Mouse (Mus musculus): Measurements from ENCODE around the gene Alpl.

The Alpl gene

DNA sequence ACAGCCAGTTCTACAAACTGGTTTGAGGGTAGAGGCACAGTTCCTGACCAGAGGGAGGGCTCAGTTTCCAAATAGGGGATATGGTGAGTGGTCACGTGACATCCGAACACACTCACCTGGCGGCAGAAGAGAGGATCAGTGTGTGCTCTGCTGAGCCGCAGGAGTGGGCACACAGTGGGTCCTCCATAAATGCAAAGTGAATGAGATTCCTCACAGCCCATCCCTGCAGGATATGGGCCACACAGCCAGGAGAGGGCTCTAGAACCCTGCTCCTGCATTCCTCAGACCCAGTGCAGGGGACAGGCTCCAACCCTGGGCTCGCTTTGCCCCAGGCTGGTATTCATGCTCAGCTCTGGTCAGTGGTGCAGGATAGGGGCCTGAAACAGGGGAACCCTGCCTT is 62.7 kb downstream of the Alpl start:
- DNase-seq (ENCODE audit: low spot score) = no peak

DNA sequence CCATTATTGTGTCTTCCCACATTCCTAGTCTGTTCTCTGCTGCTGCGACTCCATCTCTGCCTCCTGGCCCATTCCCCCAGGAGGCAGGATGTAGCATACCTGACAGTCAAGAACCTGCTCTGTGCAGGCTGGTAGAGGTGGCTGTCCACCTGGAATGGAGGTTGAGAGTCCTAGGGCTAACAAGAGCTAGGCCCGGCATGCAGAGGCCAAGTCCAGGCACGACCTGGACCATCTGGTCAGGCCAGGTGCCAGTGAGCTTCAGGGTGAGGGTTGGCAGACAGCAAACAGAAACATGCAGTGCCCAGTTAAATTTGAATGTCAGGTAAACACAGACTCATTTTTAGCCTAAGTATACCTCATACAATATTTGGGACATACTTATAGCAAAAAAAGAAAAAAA is 63.2 kb downstream of the Alpl start:
- no peak for DNase-seq (ENCODE audit: low spot score)

DNA sequence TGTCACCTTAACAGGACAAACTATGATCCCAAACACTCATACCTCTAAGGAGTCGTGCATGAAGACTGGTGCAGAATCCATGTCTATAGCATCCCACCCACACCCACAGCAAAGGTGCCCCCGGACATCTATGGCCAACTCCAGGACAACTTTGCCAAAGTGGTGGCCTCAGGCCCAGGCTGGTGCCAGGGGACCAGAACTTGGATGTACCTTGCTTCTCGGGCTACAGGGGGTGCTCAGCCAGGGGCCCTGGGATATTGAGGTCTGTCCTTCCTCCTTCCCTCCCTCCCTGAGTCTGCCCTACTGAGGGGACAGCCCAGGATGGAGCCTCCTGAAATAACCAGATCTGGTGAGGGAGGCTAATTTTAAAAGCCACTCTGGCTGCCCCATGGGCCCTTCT is 63.8 kb downstream of the Alpl start:
- no peak for DNase-seq (ENCODE audit: low spot score)

DNA sequence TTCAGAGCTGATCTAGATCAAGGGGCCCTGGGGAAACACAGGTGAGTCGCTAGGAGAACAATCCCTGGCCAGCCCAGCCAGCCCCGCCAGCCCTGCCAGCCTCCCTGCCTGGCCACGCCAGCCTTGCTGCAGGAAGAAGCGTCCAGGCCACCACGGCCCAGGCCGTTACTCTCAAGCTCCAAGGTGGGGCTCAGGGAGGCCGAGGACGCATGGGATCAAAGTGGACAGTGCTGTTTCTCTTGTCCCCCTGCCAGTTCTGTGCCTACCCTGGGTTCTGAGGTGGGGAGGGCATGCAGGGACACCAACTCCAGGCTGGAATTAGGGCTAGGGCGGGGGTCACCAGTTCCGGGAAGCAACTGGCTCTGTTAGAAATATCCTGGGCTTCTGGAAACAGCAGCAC is 64.3 kb downstream of the Alpl start:
- no peak for DNase-seq (ENCODE audit: low spot score)

DNA sequence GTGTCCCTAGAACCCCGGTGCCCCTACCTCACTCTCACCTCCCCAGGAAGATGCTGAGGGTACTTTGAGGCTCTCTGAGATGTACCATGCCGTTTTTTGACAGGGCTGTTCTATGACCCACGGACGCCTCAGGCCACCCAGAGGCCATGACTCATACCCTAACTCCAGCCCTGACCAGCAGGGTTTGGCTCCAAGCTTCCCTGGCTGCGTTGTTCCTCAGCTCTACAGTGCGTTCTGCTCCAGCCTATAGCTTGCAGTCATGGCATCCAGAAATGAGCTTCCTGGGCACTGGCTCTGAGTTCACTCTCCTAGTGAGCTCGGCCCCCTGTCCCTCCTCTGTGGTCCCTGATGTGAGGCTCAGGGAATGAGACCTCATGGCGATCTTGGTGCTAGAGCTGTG is 65.4 kb downstream of the Alpl start:
- DNase-seq (ENCODE audit: low spot score) = no peak

DNA sequence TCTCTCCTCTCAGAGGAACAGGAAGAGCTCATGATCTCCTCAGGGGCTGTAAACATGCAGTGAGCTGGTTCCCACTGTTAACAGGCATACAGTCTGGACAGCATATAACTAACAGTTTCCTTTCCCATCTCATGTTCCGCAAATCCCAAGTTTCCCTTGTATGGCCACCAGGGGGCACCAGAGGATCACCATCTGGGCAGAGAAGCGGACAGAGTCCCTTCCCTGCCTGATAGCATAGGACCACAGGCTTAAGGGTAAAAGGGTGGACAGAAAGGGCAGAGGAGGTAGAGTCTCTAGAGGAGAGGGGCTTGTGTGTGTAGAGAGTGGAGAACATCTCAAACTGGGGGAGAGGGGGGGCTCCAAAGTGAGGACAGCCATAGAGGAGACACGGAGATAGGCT is 66.0 kb downstream of the Alpl start:
- DNase-seq (ENCODE audit: low spot score) = peak; percentile 96

DNA sequence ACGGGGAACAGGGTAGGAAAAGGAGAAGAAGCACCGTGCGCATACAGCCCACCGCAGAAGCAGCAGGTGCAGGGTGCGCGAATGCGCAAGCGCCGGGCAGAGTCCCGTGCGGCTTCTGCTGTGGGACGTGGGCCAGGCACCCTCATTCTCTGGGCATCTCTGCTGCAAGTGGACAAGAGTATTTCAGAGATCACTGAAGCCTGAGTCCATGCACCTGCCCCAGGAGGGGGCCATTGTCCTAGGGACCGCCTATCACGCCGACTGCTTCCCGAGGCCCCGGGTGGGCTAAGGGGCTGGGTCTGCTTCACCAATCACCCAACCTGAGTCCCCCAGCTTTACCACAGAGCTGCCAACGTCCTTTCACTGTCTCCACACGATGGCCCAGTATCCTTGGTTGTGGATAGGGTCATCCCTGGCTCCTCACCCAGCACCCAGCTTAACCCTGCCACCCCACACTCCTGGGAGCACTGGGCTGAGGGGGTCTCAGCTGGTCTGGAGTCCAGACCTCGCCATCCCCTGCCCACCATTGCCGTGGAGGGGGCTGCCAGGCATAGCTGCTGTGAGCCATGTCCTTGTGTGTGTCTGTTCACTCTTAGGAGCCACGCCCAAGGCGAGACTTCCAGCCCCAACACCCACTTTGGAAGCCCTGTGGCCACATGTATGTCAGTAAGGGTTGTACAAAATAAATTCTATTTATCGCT is 66.9 kb downstream of the Alpl start:
- no peak for DNase-seq (ENCODE audit: low spot score)

DNA sequence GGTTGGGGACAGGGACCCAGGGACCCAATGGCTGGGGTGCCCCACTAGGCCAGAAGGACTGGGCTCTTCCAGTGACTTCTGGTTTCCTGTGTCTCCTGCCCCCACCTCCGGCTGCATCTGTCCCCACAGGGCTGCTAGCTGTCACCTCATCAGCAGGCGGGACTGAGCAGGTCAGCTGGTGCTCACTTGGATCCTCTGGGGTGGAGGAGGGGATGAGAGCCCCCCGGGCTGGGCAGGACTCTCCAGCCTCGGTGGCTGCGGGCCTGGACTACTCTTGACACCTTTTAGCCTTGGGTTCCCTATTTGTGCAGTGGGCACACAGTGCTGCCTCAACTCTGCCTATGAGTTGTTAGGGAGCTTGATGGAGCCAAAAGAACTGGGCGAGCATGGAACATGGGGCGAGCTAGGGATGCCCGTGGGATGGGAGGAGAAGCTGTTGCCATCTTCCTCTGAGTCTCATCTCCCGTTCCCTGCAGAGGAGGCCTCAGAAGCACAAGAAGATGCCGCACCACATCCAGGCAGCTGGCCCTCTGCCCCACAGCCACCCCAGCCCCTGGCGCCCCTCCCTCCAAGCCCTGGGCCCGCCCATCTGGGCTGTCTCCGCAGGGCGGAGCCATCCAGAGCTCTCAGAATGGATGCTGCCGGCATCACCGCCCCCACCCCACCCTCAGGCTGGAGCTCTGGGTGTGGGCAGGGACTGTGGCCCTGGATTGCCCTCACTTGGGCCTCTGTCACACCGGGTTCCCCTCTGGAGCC is 67.6 kb downstream of the Alpl start:
- peak; percentile 69 for DNase-seq (ENCODE audit: low spot score)

DNA sequence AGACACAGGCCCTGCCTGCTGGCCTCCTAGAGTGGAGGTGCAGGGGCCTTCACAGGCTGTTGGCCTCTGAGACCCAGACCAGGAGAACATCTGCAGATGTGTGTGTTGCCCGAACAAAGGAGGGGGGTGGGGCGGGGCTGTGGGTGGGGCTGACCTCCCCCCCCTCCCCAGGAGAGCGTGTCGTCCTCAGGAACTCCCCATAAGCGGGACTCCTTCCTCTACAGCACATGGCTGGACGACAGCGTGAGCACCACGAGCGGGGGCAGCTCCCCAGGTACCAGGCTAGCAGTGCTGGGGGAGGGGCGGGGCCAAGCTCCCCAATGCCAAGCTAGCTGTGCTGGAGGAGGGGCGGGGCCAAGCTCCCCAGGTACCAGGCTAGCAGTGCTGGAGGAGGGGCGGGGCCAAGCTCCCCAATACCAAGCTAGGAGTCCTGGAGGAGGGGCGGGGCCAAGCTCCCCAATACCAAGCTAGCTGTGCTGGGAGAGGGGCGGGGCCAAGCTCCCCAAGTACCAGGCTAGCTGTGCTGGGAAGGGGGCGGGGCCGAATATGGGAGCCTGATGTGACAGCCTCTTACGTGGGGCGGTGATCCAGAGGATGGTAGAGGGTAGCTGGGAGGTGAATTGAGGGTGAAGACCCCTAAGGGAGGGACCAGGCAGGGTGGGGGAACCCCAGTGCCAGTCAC is 68.5 kb downstream of the Alpl start:
- DNase-seq (ENCODE audit: low spot score) = peak; percentile 71

DNA sequence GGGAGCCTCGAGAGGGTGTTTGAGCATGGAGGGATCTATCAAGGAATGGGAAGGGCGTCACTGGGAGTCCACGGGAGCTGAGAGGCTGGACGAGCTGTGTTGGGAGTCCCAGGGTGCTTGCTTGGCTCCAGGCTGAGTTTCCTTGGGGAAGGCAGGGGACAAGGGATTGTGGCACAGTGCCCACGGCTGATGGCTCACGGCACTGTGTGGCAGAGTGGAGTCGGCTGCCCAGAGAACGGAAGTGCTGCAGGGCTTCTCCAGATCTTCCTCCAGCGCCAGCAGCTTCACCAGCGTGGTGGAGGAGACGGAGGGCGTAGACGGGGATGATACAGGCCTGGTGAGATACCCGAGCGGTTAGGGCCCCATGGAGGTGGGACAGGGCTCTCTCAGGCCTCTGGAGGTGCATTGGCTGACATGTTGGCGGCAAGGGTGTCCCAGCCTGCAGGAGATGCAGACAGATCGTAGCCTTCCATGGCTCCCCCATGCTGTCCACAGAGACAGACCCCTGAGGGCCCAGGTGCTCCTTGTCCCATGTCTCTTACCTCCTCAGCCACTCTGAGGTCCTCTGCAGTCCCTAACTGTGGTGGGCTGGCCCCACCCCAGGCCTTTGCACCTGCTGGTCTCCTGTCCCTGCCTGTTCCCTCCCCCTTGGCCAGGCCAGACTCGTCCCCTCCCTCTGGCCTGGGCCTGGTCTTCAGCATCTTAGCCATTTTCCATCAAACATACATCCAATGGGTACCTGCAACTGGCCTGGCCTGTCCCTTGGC is 69.3 kb downstream of the Alpl start:
- DNase-seq (ENCODE audit: low spot score) = no peak

DNA sequence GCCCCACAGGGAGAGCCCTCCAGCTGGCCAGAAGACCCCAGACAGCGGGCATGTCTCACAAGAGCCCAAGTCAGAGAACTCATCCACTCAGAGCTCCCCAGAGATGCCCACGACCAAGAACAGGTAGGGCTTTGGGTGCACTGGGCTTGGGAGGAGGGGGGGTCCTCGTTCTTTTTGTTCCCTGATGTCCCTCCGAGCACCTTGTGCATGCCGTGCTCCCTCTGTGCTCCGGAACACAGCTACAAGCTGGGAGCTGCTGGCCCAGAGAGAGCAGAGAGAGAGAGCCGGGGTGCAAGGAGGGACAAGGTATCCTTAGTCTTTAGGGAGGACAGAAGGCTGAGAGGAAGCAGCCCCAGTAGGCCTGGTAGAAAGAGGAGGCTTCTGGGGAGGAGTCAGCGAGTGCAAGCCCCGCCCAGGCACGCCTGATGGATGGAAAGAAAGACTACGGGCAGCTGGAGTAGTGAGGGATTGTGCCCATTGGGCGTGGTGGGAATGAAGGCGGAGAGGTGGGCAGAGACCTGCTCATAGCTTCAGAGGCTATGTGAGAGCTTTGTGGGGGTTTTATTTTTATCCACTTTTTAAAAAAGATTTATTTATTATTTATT is 70.5 kb downstream of the Alpl start:
- no peak for DNase-seq (ENCODE audit: low spot score)

DNA sequence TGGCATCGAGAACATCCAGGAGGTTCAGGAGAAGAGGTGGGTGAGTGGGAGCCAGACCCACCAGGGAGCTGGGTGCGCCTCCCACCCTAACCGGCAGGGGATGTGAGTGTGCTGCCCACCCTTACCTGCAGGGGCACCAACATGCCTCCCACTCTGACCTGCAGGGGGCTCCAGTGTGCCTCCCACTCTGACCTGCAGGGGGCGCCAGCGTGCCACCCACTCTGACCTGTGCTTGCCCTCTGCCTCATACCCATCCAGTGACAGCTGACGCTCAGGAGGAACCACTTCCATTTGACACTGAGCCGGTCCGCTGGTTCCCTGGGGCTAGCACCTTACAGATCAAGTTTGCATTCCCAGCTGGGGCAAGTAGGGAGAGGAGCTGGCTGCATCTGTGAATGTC is 71.4 kb downstream of the Alpl start:
- DNase-seq (ENCODE audit: low spot score) = no peak

DNA sequence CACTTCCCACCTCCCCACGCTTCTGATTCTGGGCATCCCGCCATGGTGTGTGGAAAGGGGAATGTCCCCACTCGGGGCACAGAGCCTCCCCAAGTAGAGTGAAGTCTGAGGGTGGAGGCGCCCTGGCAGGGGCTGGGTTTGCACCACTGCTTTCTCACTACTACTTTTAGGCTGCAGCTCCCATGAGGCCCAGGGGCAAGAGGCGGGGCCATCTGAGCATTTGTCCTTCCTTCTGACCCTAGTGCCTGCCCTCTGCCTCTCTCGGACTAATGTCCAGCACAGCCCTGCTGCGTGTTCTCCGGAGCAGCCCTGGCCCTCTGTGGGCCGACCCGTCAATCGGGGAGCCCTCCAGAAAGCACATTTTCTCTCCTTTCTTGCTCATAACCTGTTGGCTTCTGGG is 72.0 kb downstream of the Alpl start:
- peak; percentile 49 for DNase-seq (ENCODE audit: low spot score)

DNA sequence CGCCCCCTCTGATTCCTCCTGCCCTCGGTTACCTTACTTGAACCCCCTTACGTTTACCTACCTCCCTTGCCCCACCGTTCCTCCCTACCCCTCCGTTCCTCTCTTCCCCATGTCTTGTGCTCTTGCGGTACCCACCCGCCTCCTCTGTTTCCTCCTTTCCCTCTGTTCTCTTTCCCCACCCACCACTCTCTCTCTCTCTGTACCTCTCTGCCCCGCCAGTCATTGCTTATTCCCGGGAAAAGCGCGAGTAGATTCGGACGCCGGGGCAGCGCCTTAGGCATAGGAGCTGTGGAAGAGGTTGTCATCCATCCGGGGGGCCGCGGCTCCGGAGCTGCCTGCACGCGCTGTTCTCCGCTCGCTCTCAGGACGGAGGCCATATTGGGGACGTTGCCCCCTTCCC is 72.7 kb downstream of the Alpl start:
- no peak for DNase-seq (ENCODE audit: low spot score)

DNA sequence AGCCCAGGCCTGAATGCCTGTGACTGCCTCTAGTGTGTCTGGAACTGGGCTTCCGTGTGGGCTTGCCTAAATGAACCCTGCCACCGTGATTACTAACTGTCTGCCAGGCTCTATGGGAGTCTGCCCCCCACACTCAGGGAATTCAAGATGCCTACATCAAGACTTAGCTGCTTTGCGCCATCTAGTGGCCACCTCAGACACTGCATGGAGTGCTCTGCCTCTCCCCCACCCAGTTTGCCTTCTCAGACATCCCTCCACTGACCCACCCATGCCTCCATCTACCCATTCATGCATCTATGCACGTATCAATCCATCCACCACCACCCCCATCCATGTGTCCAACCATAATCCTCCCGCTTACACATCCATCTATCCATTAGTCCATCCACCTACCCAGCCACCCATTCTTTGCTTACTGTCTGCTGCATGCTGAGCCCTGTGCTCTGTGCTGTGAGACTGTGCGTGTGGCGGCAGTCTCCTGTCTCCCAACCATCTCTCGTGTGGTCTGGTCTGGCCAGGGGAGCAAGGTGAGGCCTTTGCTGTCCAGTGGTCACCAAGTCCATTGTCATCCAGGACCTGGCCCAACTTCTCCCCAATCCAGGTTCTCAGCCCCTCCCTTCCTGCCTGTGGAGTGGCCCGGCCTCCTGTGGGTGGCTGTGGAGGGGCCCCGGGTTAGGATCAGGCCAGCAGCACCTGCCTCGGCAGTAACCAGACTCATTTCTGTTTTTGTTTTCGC is 73.3 kb downstream of the Alpl start:
- peak; percentile 90 for DNase-seq (ENCODE audit: low spot score)

DNA sequence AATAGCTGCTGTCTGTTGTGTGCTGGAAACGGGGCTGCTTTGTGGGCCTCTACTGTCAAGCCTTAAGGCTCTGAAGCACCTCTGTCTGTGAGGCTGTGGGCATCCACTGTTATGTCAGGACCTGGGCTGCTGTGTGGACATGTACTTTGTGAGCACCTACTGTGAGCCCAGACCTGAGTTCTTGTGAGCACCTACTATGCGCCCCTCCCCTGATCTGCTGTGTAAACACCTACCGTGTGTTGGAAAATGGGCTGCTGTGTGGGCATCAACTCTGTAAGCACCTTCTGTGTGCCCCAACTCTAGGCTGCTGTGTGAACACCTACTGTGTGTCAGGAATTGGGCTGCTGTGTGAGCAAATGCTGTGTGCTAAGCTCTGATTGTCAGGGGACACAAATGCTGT is 74.0 kb downstream of the Alpl start:
- no peak for DNase-seq (ENCODE audit: low spot score)

DNA sequence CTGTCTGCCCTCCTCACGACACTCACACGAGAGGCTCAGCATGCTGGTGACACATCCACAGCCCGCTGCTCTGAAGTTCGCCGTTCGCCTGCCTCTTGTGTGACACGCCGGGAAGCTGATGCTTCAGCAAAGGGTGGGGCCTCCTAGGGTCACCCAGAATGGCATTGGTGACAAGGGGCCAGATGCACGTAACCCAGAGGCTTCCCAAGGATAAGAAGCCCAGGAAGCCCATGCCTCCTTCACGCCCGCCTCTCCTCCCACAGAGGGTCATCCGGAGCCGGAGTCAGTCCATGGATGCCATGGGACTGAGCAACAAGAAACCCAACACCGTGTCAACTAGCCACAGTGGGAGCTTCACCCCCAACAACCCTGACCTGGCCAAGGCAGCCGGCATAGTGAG is 74.6 kb downstream of the Alpl start:
- DNase-seq (ENCODE audit: low spot score) = no peak

DNA sequence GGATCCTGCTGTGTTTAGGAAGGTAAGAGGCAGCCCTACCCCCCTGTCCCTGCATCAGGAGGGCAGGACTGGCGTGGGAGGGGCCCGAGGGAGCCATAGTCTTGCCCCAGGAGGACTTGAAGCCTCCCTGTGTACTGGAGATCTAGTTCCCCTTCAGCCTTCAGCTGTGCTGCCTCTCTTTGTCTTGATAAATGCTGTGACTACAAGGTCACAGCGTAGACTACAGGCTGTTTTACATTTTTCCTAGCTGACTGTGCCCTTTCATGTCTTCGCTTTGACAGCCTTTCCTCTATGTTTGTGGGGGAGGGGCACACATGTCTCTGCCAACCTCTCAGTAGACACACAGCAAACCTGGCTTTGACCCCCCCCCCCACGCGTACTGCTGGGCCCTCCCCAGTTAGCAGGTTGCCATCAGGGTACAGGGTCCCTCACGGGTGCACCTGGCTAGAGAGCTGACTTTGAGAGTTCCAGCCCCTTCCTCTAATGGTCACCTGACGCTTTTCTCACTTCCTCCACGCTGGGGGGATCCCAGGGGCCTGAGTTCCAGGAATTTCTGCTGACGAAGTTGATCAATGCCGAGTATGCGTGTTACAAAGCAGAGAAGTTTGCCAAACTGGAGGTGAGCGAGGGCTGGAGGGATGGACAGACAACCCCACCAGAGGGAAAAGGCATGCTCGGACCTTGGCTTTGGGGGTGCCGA is 76.7 kb downstream of the Alpl start:
- peak; percentile 70 for DNase-seq (ENCODE audit: low spot score)

DNA sequence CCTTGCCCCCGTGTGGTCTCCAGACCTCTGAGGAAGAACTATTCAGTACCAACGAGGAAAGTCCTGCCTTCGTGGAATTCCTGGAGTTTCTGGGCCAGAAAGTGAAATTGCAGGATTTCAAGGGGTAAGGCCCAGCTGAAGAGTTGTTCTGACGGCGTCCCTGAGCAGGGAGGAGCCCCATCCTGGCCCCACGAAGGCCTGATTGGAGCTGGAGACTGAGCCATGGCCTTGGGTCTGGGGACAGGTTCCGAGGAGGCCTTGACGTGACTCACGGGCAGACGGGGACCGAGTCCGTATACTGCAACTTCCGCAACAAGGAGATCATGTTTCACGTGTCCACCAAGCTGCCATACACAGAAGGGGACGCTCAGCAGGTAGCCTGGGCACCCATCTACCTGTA is 78.5 kb downstream of the Alpl start:
- DNase-seq (ENCODE audit: low spot score) = no peak

DNA sequence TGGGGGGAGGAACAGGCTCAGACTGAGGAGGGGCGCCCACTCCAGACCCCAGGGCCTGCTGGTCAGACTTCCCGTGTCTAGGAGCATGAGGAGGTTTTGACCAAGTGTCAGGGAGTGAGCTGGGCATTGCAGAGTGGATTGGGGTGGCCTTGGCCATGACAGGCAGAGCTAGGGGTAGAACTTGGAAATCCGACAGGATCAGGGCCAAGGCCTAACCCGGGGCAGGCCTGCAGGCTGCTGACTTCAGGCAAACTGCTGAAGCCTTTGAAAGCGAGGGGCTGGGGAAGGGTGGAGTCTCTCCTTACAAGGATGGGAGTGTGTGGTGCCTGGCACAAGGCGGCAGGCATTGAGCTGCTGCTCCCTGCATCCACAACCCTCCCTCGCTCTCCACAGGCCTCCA is 79.2 kb downstream of the Alpl start:
- no peak for DNase-seq (ENCODE audit: low spot score)

Measured in embryo, embryonic 10.5 days (tissue).